Mouse (Mus musculus): ENCODE measurements at regions not wholly inside any gene's neighbourhood (a gene's known extent, or its start where the extent isn't known, plus 50 kb on each side); places are given as distances from the start of the nearest gene placed in this dataset.
A peak's percentile ranks its signal among the peaks of the same experiment; 100 is the strongest.

- no peak overlapping the region for H3K9ac ChIP-seq (replicated peaks; ENCODE audit: low read depth)
- no peaks in the 10 kb centered on the region for H3K27me3 ChIP-seq (replicated peaks; ENCODE audit: insufficient read depth, low read length)
- no peak overlapping the region for H3K4me2 ChIP-seq (replicated peaks; ENCODE audit: low read depth, low read length)
- H3K9me3 ChIP-seq (ENCODE audit: low read length) = no peaks in the 10 kb centered on the region
- no peaks in the 10 kb centered on the region for H3K36me3 ChIP-seq (ENCODE audit: insufficient read depth, low read length)
- DNase-seq (ENCODE audit: low spot score) (no peak), ATAC-seq (no peak)
- H3K4me1 ChIP-seq (ENCODE audit: insufficient read depth, low read depth, low read length) = no peaks in the 10 kb centered on the region
- 78% methylated on average over 1 of the region's 1 CpGs for WGBS
- H3K4me3 ChIP-seq (ENCODE audit: low read depth, low read length) = no peak overlapping the region
- TF ChIP-seq EP300 (IDR thresholded peaks at IDR 0.05) = no peak
- no peak for TF ChIP-seq CTCF (IDR thresholded peaks at IDR 0.05)
- H3K27ac ChIP-seq (ENCODE audit: low read length) = no peak overlapping the region
These were observed 450.6 kb downstream of the Nuf2 start for GRCm38 (mm10) chr1:169080686-169081085.

GRCm38 (mm10) chr1:169077228-169077627 lies 454.0 kb downstream of the Nuf2 start:
- no peaks in the 10 kb centered on the region for H3K27me3 ChIP-seq (replicated peaks; ENCODE audit: insufficient read depth, low read length)
- H3K36me3 ChIP-seq (ENCODE audit: insufficient read depth, low read length) = no peaks in the 10 kb centered on the region
- H3K4me2 ChIP-seq (replicated peaks; ENCODE audit: low read depth, low read length) = no peak overlapping the region
- no peak overlapping the region for H3K9ac ChIP-seq (replicated peaks; ENCODE audit: low read depth)
- H3K27ac ChIP-seq (ENCODE audit: low read length) = no peak overlapping the region
- TF ChIP-seq EP300 (IDR thresholded peaks at IDR 0.05) (no peak), CTCF (IDR thresholded peaks at IDR 0.05) (no peak)
- 98% methylated on average over 5 of the region's 5 CpGs for WGBS
- DNase-seq (ENCODE audit: low spot score) (no peak), ATAC-seq (no peak)
- no peak overlapping the region for H3K4me3 ChIP-seq (ENCODE audit: low read depth, low read length)
- H3K4me1 ChIP-seq (ENCODE audit: insufficient read depth, low read depth, low read length) = no peaks in the 10 kb centered on the region
- no peaks in the 10 kb centered on the region for H3K9me3 ChIP-seq (ENCODE audit: low read length)

GRCm38 (mm10) chr1:169076006-169076405 lies 455.3 kb downstream of the Nuf2 start:
- ATAC-seq = no peak
- TF ChIP-seq EP300 (IDR thresholded peaks at IDR 0.05) (no peak), CTCF (IDR thresholded peaks at IDR 0.05) (no peak)
- 40% methylated on average over 7 of the region's 7 CpGs for WGBS
- Histone ChIP-seq H3K4me1 (ENCODE audit: insufficient read depth, low read depth, low read length) (no peaks in the 10 kb centered on the region), H3K9me3 (ENCODE audit: low read length) (no peaks in the 10 kb centered on the region), H3K27me3 (replicated peaks; ENCODE audit: insufficient read depth, low read length) (no peaks in the 10 kb centered on the region), H3K9ac (replicated peaks; ENCODE audit: low read depth) (no peak overlapping the region), H3K36me3 (ENCODE audit: insufficient read depth, low read length) (no peaks in the 10 kb centered on the region), H3K4me2 (replicated peaks; ENCODE audit: low read depth, low read length) (no peak overlapping the region), H3K27ac (ENCODE audit: low read length) (no peak overlapping the region), H3K4me3 (ENCODE audit: low read depth, low read length) (no peak overlapping the region)
- DNase-seq (ENCODE audit: low spot score) = no peak

- no peaks in the 10 kb centered on the region for H3K9me3 ChIP-seq (ENCODE audit: low read length)
- DNase-seq (ENCODE audit: low spot score) (no peak), ATAC-seq (no peak)
- no peak for TF ChIP-seq EP300 (IDR thresholded peaks at IDR 0.05)
- no peak overlapping the region for H3K4me2 ChIP-seq (replicated peaks; ENCODE audit: low read depth, low read length)
- H3K9ac ChIP-seq (replicated peaks; ENCODE audit: low read depth) = no peak overlapping the region
- H3K36me3 ChIP-seq (ENCODE audit: insufficient read depth, low read length) = no peaks in the 10 kb centered on the region
- H3K27me3 ChIP-seq (replicated peaks; ENCODE audit: insufficient read depth, low read length) = no peaks in the 10 kb centered on the region
- 91% methylated on average over 4 of the region's 4 CpGs for WGBS
- no peak overlapping the region for H3K27ac ChIP-seq (ENCODE audit: low read length)
- no peak overlapping the region for H3K4me3 ChIP-seq (ENCODE audit: low read depth, low read length)
- H3K4me1 ChIP-seq (ENCODE audit: insufficient read depth, low read depth, low read length) = no peaks in the 10 kb centered on the region
These were observed 459.9 kb downstream of the Nuf2 start for GRCm38 (mm10) chr1:169071366-169071765.

- no peaks in the 10 kb centered on the region for H3K4me1 ChIP-seq (ENCODE audit: insufficient read depth, low read depth, low read length)
- no peak for ATAC-seq
- H3K36me3 ChIP-seq (ENCODE audit: insufficient read depth, low read length) = no peaks in the 10 kb centered on the region
- no peak for DNase-seq (ENCODE audit: low spot score)
- WGBS = 76% methylated on average over 3 of the region's 3 CpGs
- no peak overlapping the region for H3K27ac ChIP-seq (ENCODE audit: low read length)
- no peak overlapping the region for H3K4me3 ChIP-seq (ENCODE audit: low read depth, low read length)
- no peak for TF ChIP-seq CTCF (IDR thresholded peaks at IDR 0.05)
- TF ChIP-seq EP300 (IDR thresholded peaks at IDR 0.05) = no peak
- H3K9ac ChIP-seq (replicated peaks; ENCODE audit: low read depth) = no peak overlapping the region
- H3K4me2 ChIP-seq (replicated peaks; ENCODE audit: low read depth, low read length) = no peak overlapping the region
- H3K27me3 ChIP-seq (replicated peaks; ENCODE audit: insufficient read depth, low read length) = no peaks in the 10 kb centered on the region
- no peaks in the 10 kb centered on the region for H3K9me3 ChIP-seq (ENCODE audit: low read length)
These were observed 461.6 kb downstream of the Nuf2 start for GRCm38 (mm10) chr1:169069647-169070046.

GRCm38 (mm10) chr1:169066795-169067194 lies 464.5 kb downstream of the Nuf2 start:
- DNase-seq (ENCODE audit: low spot score) = peak; percentile 35
- WGBS = 26% methylated on average over 4 of the region's 4 CpGs

GRCm38 (mm10) chr1:169060627-169061026 lies 470.6 kb downstream of the Nuf2 start:
- DNase-seq (ENCODE audit: low spot score) = no peak
- ATAC-seq = no peak
- no peak overlapping the region for H3K4me3 ChIP-seq (ENCODE audit: low read depth, low read length)
- H3K9me3 ChIP-seq (ENCODE audit: low read length) = no peaks in the 10 kb centered on the region
- 78% methylated on average over 6 of the region's 6 CpGs for WGBS
- no peak for TF ChIP-seq CTCF (IDR thresholded peaks at IDR 0.05)
- no peaks in the 10 kb centered on the region for H3K36me3 ChIP-seq (ENCODE audit: insufficient read depth, low read length)
- H3K27me3 ChIP-seq (replicated peaks; ENCODE audit: insufficient read depth, low read length) = no peaks in the 10 kb centered on the region
- no peak overlapping the region for H3K9ac ChIP-seq (replicated peaks; ENCODE audit: low read depth)
- no peaks in the 10 kb centered on the region for H3K4me1 ChIP-seq (ENCODE audit: insufficient read depth, low read depth, low read length)
- no peak overlapping the region for H3K27ac ChIP-seq (ENCODE audit: low read length)
- no peak overlapping the region for H3K4me2 ChIP-seq (replicated peaks; ENCODE audit: low read depth, low read length)

More at GRCm38 (mm10) chr1:169066795-169067194, 464.5 kb downstream of the Nuf2 start:
- peak; percentile 9; the same call in 1 of the 2 replicates for ATAC-seq
- Histone ChIP-seq H3K4me2 (replicated peaks; ENCODE audit: low read depth, low read length) (no peak overlapping the region), H3K4me1 (ENCODE audit: insufficient read depth, low read depth, low read length) (no peaks in the 10 kb centered on the region), H3K27ac (ENCODE audit: low read length) (no peak overlapping the region), H3K36me3 (ENCODE audit: insufficient read depth, low read length) (no peaks in the 10 kb centered on the region), H3K9me3 (ENCODE audit: low read length) (no peaks in the 10 kb centered on the region), H3K9ac (replicated peaks; ENCODE audit: low read depth) (no peak overlapping the region), H3K4me3 (ENCODE audit: low read depth, low read length) (no peak overlapping the region), H3K27me3 (replicated peaks; ENCODE audit: insufficient read depth, low read length) (no peaks in the 10 kb centered on the region)
- no peak for TF ChIP-seq CTCF (IDR thresholded peaks at IDR 0.05)
- TF ChIP-seq EP300 (IDR thresholded peaks at IDR 0.05) = no peak
